Mouse (Mus musculus) urinary bladder, postnatal 10 days (tissue): ENCODE data around the gene Tnik.

Source experiments
- DNase-seq: peaks from one replicate; pipeline ENCODE4 v3.0.0; 2022; ENCODE audit warnings: low spot score

Tnik gene

DNA sequence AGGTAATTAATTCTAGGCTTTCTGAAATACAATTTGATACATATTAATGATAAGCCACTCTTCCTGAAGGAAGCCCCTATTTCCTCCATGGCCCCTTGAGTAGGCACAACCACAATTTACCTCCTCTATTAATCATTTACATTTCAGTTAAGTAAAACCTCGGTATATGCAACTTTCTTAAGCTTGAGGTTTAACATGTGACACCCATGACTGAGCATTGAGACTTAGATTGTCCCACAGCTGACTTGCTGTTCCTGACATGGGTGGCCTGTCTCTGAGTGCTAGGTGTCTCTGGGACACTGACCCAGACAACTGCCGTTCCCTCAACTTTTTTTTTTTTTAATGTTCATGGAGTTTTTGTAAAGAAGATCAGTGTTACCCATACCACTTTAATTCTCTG lies 358.8 kb downstream of the Tnik start:
- no peak for DNase-seq

DNA sequence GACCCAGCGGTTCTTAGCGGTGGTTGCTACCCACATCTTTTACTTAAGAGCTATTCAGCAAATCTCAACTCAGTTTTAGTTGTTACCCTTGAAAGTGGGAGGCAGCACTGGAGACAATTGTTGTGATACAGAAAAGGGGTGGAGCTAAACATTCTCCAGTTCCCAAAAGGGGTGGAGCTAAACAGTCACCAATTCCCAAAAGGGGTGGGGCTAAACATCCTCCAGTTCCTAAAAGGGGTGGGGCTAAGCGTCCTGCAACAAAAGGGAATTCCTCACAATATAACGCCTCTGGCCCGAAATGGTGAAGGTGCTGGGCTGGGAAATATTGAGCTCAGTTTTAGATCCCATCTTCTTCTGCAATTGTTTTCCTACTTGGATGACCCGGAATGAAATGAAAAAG lies 363.8 kb downstream of the Tnik start:
- no peak for DNase-seq

DNA sequence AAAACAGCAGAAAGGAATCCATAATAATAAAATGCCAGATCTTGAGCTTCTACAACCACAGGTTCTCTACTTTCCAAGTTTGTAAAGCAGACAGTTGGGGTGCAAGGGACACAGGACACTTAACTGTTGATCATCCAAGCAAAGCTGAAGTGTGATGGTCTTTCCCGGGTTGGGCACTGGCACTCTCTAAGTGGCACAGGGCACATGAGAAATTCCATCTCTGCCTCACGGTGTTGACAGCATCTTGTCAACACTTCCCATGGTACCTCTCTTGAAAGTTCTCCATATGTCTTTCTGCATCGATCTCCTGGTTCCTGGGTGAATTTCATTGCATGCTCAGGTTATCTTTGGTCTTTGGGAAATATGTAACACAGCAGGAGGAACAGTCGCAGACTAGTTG lies 373.8 kb downstream of the Tnik start:
- DNase-seq: no peak

DNA sequence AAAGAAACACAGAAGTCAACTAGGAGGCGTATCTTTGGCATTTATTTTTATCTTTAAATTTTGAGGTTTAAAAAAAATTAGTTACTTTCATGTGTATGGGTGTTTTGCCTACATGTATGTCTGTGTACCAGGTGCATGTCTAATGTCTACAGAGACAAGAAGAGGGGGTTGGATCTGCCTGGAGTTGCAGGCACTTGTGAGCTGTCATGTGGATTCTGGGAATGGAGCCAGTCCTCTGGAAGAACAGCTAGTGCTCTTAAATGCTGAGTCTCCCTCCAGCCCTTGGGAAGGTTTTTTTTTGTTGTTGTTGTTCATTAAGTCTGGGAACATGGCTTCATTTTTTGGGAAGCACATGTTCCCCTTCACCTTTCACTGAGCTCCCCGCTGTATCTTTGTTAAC lies 375.9 kb downstream of the Tnik start:
- no peak for DNase-seq

DNA sequence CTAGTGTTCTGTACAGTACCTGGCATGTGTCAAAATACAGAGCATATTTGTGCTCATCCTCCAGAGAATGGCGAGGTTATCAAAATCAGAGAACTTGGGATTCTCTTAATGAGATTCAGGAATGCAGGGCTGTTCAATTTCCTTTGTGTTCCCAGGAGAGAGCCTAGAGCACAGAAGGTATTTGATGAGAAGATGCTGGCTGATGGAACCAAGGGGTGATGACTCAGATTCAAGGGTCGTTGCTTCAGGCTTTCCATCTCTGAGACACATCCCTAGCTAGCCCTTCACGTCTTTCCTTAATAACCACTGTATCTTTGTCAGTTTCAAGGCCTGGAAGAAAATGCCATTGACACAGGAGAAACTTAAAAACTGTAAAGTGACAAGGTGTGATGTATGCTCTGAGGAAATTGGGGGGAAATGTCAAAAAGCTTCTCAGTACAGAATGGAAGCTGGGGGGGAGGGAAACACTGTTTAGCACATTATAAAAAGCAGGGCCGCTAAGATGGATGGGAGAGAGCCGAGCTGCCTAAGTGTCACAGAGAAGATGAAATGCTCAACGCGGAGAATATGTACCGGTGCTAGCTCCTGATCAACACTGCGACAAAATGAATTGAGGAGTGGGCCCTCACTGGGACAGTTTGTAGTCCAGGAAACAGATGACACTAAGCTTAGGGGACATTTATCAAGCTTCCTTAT lies 380.4 kb downstream of the Tnik start:
- no peak for DNase-seq

DNA sequence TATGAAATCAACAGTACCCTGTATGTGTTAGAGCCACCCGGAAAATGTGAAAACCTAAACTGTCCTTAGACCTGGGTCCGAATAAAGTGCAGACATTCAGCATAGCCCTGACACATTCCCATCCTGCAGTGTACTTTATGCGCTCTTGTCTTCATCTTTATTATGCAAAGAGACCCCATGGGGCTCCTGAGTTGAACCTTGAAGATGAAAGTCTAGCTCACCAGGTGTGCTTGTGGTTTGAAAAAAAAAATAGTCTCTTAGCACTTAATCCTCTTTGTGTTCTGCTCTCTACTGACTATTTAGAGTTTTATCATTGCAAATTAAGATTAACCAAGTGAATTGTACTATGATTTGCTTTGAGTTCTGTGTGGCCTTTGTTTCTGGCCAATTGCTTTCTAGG lies 389.6 kb downstream of the Tnik start:
- no peak for DNase-seq

DNA sequence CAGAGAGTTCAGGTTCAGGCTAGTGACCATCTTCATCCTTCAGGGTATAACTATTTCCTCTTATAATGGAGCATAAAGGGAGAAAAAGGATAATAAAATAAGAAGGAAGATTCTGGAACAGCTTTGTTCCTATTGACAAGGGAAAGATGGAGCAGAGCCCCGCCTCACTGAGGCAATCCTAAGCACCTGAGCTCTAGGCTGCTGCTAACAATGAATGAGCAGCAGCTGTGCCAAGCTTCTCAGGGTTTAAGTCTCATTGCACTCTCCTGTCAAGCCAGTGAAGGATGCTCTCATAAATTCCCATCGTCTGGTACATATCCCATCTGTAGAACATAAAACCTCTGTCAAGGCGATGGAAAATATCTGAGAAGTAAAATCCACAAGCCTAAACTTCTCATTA lies 390.0 kb downstream of the Tnik start:
- DNase-seq: no peak

DNA sequence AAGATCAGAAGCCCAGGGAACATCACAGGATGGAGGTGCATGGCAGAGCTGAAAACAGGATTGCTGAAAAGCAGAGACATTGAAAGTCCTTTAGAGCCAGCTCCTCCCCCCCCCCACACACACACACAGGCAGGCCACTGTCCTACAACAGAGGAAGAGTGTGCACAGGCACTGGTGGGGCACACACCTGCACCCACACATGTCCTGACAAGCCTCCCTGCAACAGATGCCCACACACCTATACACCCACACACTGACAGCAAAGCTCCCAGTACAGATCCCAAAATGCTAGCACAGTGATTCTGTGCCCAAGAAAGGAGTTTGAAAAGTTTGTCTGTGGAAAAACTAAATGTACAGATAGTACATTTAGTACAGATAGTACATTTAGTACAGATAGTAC lies 391.7 kb downstream of the Tnik start:
- DNase-seq: no peak

DNA sequence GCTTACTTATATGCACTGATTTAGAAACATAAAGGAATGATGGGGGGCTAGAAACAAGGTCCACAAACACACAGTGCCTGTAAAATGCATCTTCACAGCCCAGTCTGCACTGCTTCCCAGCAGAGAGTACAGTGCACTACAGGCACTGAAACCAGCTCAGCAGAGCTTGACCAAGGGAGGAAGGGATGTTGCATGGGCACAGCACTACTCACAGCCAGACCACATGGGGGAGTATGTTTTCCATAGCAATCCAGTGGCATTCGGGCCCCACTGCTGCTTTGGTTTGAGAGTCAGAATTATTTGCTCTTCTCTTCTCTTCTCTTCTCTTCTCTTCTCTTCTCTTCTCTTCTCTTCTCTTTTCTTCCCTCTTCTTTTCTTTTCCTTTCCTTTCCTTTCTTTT lies 395.3 kb downstream of the Tnik start:
- DNase-seq: no peak

DNA sequence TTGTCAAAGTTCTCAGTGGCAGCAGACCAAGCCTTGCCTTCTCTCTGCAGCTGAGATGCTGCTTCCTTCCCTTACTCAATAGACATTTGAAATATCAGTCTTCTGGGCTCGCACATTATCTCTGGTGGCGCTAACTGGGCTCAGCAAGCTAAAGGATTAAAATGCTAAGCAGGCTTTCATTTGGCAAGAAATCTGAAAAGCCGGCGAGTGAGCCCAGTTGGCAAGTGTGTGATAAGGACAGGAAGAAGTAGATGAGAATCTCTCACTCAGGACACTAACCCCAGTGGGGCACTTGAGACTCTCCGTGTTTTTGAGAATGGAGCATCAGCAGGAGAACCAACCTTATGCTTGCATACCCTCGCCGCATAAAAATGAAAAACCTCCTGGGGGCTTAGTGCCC lies 417.8 kb downstream of the Tnik start:
- DNase-seq: no peak

DNA sequence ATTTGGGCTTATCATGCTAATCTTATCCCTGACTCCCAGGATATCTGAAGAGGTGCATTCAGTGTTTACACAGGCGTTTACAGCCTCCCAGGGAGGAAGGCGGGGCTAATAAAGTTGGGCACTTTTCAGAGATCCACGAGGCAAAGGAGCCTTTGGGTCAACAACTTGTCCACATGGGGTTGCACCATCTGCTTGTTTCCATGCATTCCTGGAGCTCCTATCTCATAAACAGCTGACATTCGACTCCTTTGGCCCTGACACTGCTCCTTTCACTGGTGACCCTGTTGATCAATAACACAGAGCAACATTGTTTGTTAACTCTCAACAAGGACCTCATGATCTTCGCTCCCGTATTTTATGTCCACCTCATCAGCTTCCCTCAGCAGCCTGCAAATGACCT lies 418.9 kb downstream of the Tnik start:
- no peak for DNase-seq

DNA sequence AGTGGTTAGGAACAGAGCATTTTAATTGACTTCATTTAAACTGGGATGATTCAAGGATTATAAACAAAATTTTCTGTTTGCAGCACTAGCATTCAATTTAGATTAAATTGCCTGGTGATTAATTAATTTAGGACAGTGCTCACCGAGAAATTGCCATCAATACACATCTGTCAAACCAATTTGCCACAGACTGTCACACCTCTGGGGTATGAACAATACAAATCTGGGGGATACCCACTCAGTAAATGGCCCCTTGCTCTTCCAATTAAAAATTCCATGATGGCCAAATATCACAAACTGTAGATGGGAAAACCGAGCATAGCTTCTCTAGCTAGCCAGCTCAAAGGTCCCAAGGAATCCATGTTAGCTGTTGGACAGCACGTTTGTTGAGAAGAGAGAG lies 419.4 kb downstream of the Tnik start:
- DNase-seq: no peak

DNA sequence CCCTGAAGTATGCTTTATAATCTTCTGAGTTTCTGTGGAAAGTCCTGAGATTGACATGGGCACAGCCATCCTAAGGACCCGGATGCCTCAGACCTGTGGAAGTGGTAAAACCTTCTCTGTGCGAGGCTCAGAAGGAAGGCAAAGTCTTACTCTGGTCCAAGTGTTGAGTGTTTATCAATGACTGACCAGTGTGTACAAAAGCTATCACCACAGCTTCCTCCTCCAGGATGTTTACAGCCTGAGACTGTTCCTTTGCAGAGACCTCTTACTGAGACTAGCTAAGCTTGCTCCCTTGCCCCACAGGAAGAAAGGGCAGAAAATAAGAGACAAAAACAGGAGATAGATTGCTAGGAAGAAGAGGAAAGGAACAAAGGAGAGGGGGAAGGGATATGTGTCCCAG lies 422.5 kb downstream of the Tnik start:
- DNase-seq: no peak

DNA sequence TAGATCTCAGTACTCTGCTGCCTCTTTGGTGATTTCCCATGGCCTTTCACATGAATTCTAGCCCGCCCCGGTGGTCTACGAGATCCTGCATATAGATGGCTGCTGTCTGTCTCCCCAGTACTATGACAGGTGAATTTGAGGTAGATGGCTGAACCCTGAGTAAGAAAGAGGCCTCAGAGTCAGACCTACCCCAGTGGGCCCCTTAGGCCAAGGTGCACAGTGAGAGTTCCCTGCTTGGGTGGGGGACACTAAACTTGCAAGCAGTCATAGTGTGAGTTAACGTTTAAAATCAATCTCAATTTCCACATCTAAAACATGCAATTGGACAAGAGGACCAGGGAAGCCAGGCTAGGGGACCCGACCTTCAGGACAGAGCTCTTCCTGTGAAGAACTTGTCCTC lies 431.8 kb downstream of the Tnik start:
- no peak for DNase-seq

DNA sequence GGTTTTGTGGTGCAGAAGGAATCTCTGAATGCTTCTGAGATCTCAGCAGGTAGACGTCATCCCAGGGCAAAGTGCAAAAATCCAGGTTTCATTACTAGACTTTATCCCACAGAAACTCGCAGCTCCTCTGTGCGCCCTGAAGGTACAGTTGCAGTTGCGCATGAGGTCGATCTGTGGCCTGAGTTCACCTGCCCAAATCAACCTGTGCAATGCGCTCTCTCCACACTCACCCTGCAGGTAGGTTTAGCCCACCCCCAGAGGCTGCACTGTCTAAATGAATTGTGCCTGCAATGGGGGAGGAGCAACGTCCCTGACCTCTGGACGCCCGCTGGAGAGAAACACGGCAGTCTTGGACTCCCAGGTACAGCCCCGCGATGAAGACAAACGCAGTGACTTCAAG lies 432.6 kb downstream of the Tnik start:
- DNase-seq: no peak

DNA sequence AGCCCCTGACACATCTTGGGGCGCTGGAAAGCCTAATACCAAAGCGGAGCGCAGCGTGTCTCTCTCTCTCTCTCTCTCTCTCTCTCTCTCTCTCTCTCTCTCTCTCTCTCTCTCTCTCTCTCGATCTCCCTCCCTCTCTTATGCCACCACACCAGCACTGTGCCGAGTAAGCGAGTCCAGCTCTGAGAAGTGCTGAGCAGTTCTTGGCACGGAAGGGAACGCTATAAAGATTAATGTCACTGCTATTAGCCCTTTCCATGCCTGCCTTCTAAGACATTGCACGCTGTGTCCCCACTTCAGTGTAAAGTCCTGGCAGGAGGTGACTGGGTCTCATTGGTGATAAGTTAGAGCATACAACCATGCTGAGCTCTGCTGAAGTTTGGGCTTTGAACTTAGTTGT lies 433.1 kb downstream of the Tnik start:
- DNase-seq: no peak

DNA sequence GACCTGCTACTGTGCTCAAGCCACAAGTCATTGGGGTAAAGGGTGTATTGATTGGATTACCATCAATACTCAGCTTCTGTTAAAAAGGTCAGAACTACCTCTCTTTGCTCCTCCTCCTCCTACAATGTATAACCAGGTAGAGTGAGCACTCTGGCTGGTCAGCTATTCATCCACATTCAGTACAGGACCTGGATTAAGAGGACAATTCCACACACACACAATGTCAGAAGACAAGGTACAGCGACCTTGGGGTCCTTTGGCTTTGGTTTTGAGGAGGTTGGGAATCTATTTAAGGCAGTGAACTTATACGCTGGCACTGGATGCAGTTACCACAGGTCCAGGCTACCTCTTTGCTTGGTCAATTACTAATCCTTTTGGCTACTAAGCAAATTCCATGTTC lies 434.8 kb downstream of the Tnik start, which contains the start of gene Slc2a2:
Slc2a2 (plus strand) TSS at position 107 of the 400 bp plus-strand sequence.
- no peak for DNase-seq

DNA sequence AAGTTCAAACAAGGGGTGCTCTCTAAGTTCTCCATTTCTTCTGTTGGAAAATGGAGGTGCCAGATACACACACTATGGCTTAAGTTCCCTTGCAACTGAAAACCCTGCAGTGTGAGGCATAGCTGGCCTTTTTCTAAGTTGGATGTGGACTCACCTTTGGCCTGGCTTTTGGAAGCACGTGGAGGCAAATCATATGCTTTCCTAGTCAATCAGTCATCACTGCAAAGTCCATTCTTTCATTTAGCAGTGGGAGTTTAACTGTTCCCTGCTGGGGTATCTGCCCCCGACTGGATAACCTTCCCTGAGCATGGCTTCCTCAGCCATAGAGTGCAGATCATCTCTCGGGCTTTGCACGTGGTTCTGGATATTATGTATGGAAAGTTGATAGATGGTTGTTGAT lies 436.6 kb downstream of the Tnik start:
- DNase-seq: no peak

DNA sequence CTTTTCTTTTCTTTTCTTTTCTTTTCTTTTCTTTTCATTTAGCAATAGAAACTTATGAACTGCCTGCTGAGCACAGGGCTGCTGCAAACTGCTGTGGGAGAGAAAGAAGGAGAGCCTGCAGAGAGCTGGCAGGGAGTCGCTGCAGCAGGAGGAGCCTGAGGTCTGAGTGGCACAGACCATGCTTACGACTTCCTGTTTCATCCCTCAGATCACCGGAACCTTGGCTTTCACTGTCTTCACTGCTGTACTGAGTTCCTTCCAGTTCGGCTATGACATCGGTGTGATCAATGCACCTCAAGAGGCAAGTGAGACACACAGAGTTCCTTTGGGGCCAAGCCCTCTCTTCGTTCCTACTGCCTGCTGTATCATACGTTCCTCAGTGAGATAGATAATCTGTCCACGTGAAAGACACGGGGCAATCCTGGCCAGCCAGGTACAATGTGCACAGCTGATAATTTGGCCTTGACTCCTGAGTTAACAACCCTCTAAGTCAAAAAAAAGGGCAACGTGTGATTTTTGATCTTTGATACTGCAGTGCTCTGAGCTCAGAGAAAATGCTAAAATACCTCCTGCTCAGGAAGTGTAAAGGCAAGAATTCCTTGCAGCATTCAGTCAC lies 442.6 kb downstream of the Tnik start:
- DNase-seq: no peak

DNA sequence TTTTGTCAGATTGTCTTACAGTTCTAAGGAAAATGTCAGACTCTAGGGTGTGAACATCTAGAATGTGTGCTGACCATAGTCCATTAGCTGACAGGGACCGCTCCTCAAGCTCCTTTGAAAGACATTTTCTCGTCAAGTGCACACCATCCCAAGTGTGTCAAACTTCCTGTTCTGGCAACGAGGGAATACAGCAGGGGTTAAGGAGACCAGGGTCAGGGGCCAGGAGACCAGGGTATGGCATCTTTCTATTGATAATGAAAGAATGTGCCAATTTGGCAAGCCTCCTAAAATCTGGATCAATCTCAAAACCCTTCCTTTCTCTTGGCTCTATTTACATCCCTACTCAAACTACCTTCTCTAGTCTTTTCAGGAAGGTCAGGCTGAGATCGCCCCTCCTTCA lies 443.7 kb downstream of the Tnik start:
- no peak for DNase-seq

DNA sequence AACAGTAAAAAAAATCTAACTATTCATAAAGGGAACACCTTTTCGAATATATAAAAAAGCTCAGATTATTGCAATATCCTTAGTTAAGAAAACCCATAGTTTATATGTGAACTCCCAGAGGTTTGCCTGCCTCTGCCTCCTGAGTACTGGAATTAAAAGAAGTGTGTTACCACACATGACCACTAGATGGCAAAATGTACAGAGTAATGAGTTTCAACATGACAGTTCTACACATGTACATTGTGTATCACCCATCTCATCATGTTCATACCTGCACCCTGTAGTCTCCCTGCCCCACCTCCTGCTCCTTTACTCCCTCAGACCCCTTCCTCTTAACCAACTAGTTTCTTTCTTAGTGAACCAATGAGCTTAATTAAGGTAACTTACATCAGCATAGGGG lies 446.7 kb downstream of the Tnik start:
- DNase-seq: no peak

DNA sequence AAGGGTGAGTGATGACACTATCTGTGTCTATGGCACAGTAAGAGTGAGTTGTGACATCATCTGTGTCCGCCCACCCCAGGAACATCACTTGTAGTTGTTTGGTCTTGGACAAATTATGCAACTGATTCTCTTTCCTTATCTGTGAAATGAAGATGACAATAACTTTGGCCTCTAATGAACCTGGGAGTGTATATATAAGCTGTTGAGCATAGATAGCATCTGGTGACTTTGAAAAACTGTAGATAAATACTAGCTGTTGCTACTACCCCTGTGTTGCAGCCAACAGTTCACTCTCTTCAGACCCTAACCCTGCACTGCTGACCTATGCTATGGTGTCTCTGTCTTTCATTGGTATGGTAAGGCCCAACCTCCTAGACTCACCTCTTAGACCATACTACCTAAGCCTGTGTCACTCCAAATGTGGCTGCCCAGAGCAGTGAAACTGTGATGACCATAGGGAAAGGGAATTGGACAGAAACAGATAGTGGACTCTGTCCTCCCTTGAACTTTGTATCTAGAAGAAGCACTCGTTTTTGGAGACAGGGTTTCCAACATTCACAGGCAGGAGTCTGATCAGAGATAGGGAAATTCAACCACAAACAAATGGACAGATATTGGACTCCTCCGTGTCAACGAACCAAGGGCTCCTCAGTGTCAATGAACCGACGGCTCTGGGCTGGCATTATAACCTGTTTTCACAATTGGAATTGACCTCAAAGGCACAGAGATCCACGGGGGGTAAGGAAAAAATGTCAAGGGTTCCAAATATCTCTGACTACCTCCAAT lies 451.1 kb downstream of the Tnik start:
- DNase-seq: no peak

DNA sequence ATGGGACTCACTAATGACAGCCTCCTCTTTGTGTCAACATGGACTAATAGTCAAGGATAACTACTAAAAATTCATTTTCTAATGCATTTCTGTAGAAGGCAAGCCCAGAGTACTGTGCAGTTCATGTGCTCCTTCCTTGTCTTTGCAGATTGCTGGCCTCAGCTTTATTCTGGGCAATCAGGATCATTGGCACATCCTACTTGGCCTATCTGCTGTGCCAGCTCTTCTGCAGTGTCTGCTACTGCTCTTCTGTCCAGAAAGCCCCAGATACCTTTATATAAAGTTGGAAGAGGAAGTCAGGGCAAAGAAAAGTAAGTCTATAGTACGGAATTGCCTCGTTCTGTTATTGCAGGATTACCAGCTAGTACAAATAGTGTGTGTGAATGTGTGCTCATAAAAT lies 455.5 kb downstream of the Tnik start:
- no peak for DNase-seq

DNA sequence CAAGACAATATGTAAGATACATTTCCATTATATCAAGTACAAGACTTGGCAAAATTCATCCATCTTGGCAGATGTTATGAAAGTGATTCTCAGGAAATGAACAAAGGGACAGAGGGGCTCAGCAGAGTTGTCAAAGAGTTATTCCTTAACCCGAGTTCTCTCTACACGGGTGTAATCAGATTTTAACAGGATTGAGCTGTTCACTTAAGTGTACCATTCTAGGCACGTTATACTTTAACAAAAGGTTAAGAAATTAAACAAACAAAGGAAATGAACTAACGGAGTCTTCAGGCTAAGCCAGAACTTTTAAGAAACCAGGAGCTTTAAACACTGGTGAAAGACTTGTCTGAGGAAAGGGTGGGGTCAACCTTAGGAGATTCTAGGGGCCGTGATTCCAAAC lies 458.2 kb downstream of the Tnik start:
- no peak for DNase-seq
